Mouse (Mus musculus): ENCODE results near the gene Clnk.

DNA sequence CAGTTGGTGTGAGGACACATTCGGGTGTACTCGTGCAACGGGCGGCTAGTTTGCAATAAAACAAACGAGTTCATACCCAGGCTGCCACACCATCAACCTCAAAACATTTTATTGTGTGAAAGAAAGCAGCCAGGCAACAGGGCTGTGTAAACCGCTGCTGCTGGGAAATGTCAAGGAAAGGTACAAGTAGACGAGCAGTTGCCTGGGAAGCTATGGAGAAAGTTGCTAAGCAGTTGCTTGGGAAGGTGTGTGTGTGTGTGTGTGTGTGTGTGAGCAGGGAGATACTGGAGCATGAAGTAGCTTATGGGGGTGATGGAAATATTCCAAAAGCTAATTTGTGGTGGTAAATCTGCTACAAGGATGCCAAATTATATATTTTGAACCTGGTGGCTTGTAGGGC, 63.7 kb downstream of the Clnk start:
- TF ChIP-seq CTCF (IDR thresholded peaks at IDR 0.05; ENCODE audit: insufficient read depth, low read length): no peak
- no peak for TF ChIP-seq POLR2A (IDR thresholded peaks at IDR 0.05; ENCODE audit: borderline replicate concordance, extremely low read depth, low read depth, low read length)
